Mouse (Mus musculus): Measurements from ENCODE around the gene Ccdc184.

Gene Ccdc184

DNA sequence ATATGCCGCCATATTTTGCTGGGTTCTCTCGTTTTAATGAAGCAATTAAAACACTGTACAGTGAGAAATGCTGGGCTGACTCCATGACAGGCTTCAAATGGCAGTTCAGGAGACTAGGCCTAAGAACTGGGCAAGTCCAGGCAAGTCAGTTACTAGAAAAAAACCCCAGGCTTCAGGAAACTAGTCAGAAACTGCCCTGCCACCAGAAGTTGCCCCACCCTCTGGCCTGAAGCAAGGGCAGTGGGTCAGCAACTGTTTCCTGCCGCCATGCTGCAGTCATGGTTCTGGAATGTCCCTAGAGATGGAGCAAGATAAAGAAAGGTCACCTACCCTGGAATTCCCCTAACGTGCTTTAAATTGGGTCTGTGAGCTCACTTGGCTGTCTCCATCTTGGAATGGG, 11.0 kb upstream of the Ccdc184 start:
- DNase-seq (ENCODE audit: low spot score), result no peak

DNA sequence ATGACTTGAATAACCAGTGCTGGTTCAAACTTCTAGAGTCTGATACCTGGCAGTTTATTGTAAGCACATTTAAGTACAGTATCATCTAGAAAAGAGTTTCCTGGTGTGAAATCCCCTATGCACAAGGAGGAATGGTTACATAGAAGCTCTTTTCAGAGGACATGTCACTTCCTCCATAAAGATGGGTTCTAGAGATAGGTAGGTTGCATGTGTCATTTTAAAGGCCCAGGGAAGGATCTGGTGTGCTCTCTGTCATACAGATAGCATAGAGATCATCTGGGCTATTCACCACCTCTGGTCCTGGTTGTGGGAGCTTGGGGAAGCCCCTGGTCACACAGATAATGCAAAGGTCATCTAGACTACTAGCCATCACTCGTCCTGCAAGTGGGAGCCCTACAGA, 9.7 kb upstream of the Ccdc184 start:
- DNase-seq (ENCODE audit: low spot score), result no peak

DNA sequence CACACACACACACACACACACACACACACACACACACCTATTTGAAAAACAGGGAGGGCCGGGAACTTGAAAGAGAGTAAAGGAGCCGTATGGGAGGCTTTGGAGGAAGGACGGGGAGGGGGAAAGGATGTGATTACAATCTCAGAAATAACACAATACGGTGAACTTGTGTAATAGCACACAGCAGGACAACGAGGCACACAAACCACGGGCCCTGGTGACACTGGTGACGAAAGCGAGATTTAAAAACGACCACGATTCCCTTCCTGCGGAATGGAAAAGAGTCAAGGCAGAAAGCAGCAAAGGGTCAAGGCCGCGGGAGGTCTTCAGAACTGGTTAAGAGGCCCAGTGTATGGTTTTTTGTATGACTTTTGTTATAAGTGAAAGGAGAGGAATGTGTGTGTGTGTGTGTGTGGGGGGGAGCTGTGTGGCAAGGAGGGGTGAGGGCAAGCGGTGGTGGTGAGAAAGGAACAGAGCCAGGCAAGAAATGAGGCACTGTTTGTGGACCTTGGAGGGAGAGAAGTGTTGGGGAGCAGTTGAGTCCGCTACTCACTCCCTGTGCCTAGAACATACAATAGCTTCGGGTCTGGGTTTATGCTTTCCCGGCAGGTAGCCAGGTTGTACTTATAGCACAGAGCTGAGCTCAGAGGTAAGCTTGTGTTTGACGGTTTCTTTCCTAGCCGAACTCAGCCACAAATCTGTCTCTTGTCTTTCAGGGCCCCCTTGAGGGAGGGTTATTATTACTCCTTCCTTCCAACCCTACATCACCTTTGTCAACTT, 5.7 kb upstream of the Ccdc184 start:
- DNase-seq (ENCODE audit: low spot score), result no peak

DNA sequence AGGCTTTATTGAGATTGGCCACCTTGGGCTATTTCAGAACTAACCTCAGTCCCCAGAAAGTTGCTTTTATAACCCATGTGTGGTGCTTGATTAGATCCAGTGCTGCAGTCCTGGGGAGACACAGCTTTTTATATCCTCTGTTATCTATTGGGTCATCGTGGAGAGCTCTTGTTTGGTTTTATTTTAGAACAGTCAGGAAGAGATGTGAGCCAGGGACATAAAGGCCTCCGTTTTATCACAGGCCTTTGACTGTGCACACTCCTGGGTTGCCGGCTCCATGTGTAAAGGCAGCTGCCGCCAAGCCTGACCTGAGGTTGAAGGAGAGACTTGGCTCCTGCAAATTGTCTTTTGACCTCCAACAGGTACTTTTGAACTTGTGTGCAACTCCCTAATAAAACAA, 4.4 kb upstream of the Ccdc184 start:
- DNase-seq (ENCODE audit: low spot score), result no peak

DNA sequence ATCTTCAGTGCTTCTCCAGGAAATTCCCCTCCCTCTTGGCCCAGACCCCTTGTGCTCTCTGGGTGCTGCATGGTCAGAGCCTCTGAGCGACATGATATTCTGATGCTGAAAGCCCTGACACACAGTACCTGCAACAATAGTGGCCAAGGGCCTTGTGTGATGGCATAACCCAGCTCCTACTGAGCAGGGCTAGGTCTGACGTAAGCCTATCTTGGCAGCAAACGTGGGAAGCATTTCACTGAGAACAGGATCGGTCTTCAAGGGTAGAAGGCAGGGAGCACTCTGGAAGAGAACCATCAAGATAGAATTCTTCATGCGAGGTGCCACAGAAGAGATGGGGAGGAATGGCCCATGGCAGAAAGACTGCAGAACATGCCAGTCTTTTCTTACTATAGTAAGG, 1.4 kb upstream of the Ccdc184 start, which contains the start of gene Asb8:
Asb8 (minus strand) TSS at position 101 of the 400 bp plus-strand sequence.
- DNase-seq (ENCODE audit: low spot score), result no peak

DNA sequence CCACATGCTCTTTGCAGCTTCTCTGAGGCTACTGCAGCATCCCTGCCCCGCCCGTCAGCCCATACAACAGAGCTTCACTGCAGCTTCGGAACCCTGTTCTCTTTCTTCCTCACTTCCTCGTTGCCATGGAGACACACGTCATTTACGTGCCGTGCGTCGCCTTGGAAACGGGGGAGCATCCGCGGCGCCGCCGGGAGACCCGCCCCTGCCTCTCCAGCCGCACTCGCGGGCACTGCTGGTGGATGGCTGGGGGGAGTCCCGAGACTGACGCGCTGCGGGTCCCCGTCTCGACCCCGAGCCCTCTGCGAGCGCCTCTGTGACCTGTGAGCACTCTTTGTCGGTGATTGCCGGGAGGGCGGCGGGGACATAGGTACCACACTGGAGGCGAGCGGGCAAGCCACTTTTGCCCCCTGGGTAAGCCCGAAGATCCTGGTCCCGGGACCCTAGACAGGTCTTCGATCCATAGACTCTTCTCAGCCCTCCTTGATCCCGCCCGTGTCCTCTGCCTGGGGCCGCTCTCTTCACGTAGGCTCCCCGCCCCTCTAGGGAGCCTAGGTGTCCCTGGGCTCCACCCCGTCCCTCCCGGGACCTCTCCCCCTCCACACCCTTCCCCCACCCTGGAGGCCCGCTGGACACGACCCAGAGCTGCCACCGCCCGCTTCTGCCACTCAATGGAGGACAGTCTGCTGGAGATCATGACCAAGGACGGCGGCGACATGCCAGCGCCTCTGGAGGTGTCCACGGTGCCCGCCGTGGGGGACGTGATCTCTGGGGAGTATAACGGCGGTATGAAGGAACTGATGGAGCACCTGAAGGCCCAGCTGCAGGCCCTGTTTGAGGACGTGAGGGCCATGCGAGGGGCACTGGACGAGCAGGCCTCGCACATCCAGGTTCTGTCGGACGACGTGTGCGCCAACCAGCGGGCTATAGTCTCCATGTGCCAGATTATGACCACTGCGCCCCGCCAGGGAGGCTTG, 975 bp downstream of the Ccdc184 start:
- peak; percentile 84 for DNase-seq (ENCODE audit: low spot score)

DNA sequence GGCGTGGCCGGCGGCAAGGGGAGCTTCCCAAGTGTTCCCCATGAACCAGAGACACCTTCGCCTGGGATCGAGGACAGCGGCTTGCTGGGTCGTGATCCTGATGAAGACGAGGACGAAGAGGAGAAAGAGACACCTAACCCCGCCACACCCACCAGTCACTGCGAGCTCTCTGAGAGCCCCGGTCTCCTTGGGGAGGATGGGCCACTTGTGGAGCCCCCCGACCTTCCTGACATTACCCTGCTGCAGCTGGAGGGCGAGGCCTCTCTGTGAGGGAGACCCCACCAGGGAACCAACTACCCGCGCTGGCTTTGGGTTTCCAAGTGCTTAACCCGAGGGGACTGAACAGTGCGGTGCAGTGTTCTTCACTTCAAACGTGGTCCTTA, 1.7 kb downstream of the Ccdc184 start:
- DNase-seq (ENCODE audit: low spot score), result no peak

DNA sequence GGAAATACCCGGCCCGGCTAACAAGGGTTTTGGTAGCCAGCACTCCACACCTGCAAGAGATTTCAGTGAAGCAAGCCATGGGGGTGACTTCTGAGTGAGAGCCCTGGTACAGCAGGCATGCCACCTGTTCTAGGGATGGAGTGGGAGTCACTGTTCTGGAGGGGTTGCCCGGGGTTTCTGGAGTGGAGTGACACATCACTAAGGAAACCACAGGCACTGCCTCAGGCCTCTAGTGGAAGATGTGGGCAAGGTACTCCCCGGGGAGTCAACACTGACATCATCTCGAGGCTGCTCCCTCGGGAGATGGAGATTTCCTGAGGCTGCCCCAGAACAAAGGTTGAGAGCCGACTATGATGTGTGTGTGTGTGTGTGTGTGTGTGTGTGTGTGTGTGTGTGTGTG, 3.4 kb downstream of the Ccdc184 start:
- DNase-seq (ENCODE audit: low spot score), result no peak

DNA sequence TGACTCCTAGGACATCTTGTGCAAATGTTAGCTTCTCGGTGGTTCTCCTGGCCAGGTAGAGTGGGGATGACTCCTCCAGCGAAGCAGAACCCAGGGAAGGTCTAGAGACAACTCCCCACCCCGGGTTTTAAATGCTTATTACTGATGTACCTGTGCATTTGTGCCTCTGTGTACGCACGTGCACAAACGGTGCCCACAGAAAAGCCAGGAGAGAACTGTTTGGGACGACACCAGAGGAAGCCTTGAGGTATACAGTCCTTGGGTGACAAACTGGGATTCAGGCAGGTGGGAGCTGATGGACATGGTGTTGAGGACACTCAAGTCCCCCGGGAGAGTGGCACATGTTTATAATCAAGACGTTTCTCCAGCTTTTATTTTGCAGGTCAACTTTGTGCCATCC, 4.0 kb downstream of the Ccdc184 start:
- no peak for DNase-seq (ENCODE audit: low spot score)

DNA sequence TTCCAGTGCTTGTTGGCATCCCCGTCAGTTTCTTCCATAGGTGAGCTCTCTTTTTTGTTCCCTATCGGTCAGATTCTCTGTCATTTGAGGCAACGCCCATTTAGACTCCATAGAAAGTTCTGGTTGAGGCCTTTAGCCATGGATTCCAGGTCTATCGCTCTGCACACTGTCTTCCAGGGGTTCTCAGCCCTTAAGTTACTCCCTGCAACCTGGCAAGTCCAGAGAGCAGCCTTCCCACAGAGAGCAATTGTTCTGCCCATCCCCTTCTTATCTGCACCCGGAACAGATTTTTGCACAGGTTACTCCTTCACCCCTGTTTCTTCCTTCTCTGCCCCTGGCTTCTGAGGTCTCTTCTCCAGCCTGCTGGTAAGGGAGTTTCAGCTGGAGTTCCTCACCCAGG, 5.2 kb downstream of the Ccdc184 start:
- DNase-seq (ENCODE audit: low spot score), result no peak

DNA sequence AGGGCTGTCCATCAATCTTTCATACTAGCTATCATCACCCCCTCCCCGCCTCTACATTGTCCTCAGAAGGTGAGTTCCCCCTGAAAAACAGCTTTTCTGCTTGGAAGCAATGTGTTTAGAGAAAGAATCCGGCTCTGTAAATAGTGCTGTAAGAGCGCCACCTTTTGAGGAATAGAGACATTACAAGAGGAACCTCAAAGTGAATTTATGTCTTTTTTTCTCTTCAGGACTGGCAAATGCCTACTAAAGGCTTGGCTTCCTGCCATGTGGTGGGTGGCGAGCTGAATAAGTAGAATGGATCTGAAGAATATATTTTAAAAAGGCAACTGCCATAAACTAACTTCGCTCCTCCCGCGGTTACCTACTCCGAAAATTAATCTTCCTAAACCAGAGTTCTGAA, 6.9 kb downstream of the Ccdc184 start:
- peak; percentile 17 for DNase-seq (ENCODE audit: low spot score)

DNA sequence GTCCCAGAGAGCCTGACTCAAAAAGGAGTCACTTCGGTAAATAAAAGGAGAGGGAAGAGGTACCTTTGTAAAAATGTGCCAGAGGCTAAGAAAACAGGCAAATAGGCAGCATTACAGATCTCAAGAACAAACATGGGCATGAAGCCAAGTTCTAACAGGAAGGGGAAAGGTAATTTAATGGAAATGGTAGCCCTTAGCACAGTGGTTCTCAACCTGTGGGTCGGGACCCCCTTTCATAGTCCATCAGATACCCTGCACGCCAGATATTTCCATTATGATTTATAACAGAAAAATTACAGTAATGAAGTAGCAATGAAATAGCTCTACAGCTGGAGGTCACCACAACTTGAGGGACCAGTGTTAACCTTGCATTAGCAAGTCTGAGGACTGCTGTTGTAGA, 10.4 kb downstream of the Ccdc184 start:
- DNase-seq (ENCODE audit: low spot score), result no peak

DNA sequence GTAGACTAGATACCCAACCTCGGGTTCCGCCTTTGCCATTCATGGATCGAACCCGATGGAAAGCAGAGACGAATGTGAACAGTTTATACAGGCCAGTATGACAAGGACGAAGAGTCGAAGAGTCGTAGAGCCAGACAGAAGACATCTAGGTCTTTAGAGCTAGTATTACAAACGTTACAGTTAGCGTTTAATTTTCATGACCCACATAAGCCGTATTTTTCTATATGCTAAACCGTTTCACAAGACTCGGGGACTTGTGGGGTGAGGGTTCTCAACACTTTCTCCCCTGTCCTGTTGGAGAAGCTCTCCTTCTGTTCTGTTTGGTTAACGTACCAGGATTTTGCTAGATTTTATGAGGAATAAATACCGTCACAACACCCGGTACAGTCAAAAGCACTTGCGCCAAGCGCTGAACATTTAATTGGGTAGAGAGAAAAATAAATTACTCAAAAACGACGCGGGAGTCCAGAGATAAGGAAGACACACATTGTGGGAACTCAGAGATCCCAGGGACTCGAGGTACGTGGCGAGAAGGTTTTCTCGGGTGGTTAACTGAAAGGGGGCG, 13.7 kb downstream of the Ccdc184 start:
- DNase-seq (ENCODE audit: low spot score), result no peak

DNA sequence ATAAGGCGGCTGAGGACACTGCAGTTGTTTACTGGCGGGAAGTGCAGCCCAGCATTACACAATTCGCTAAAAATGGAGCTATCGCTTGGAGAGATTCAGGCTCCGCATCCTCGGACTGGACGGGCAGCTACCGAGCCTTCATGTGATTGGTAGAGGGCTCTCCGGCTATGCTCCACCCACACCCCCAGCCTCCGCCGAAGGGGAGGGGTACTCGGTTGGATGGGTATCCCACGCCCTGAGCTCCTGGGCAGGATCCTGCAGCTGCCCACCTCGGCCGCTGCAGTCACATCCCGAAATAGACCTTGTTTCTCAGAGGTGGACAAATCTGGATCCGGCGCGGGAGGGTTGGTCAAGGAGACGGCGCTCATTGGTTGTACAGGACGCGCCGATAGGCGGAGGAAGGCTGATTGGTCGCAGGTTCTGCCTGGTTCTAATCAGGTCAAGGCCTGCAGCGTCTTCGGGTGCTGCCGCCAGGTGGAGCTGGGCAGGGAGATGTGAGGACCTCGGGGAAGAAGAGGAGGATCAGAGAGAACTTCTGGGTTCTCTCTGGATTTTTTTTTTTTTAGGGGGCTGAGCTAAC, 14.3 kb downstream of the Ccdc184 start:
- peak; percentile 61 for DNase-seq (ENCODE audit: low spot score)

DNA sequence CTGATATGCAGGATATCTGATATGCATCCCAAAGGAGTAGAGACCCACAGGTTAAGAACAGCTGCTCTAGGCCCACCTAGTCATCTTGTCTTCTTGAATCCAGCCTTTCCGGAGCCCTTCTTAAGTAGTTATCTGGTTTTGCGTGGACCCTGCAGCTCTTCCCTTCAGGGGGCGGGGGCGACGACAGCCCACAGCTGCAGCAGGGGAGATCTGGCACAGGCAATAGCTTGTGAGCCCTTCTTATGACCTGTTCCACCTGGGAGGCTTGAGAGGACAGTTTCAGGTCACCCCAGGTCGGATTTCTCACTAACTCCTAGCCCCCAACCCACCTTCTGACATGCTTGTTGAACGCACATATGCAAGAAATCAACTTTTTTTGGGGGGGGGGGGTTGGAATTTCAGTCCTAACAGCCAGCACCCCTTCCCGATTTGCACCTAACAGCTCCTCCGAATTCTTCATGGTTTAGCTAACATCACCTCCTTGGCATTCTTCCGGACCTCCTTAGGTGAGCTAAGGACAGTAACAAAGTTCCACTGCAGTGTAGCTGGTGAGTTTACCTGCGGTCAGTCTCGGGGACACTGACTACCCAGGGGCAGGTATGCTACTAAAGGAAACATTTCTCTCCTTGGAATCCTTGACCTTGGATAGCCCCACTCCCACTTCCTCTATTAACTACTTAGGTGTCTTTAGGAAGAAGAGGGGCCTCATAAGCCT, 15.1 kb downstream of the Ccdc184 start:
- DNase-seq (ENCODE audit: low spot score), result no peak

DNA sequence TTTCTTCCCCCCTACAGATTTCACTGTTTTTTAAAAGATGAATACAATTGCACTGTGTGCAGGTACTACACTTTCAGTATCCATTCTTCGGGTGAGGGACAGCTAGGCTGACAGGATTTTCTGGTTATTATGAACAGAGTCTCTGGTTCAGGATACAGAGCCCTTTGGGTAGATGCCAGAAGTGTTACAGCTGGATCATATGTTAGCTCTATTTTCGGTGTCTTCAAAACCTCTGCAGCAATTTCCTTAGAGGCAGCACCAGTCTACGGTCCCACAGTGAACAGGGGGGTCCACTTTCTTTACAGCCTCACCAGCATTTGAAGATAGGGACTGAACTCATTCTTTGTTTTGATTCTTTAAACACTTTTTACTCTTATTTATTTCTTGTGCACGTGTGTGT, 17.5 kb downstream of the Ccdc184 start:
- DNase-seq (ENCODE audit: low spot score), result no peak

DNA sequence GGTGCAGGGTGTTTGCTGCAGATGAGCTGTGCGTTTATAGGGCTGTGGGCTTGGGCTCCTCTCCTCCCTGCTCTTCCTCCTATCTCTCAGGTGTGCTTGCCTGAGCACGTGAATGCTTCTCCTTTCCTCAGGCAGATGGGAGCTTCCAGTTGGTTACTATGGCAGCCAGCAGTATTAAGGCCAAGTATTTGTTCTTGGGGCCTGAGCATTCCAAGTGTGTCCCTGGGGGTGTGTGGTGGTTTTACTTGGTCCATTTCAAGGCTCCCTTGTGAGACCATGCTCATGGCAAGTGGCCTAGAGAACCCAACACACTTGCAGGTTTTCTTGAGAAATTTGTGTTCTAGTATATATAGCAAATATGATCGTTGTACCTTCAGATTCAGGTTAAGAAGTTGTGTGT, 28.5 kb downstream of the Ccdc184 start, which contains the start of gene Olfr288:
Olfr288 (minus strand) TSS at position 101 of the 400 bp plus-strand sequence.
- no peak for DNase-seq (ENCODE audit: low spot score)

DNA sequence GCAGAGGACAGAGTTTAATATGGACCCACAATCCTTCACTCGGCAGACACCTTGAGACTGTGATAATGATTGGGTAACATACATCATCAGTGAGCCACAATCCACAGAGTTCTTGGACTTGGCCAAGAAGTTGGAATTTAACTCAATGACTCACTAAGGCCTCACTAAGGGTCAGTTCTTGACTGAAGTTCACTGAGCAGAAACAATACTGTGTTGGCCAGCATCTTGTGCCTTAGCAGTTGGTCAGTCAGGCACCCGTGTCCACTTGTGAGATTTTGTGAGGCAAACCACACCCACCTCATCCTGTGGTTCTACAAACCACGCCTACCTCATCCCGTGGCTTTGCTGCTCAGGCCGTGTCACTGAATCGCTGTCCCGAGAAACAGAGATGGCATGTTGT, 42.7 kb downstream of the Ccdc184 start:
- no peak for DNase-seq (ENCODE audit: low spot score)

DNA sequence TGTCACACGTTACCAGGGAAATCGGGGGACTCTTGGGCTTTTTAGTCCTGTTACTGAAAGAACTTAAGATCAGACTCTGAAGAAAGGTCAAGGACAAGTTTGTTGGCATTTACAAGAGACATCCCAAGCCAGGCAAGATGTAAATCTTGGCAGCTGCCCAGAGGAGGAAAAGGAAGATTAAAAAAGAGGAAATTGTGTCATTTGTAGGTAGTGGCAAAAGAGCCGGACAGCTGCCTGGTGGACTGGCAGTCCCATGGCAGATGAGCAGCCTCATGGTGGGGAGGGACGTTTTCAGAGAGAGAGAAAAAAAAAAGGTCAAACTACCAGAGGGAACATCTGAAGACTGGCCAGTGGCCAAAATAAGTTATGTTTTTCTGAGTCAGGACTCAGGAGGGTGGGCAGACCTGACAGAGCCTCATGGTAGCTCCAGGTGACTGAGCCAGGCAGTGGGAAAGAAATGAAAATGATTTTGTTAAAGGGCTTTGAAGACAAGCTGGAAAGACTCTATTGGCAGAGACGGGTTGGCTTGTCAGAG, 46.4 kb downstream of the Ccdc184 start:
- DNase-seq (ENCODE audit: low spot score), result no peak

DNA sequence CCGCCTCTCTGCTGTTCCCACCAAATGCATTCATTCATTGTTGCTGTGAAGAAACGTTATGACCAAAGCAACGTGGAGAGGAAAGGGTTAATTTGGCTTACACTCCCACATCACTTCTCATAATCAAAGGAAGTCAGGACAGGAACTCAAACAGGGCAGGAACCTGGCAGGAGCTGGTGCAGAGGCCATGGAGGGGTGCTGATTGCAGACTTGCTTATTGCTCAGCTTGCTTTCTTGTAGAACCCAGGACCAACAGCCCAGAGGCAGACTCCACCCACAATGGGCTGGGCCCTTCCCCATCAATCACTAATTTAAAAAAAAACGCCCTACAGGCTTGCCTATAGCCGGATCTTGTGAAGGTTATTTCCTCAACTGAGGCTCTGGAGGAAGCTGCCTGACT, 47.2 kb downstream of the Ccdc184 start:
- DNase-seq (ENCODE audit: low spot score), result no peak
